Mouse (Mus musculus): ENCODE measurements around the gene Olfr877. TPM values are rescaled to one million over a fixed set of nuclear protein-coding genes. Genes with fewer than 3 reads are reported as not detected.

The Olfr877 gene
- polyA plus RNA-seq, 1 experiment from 2014 or later = not detected

DNA sequence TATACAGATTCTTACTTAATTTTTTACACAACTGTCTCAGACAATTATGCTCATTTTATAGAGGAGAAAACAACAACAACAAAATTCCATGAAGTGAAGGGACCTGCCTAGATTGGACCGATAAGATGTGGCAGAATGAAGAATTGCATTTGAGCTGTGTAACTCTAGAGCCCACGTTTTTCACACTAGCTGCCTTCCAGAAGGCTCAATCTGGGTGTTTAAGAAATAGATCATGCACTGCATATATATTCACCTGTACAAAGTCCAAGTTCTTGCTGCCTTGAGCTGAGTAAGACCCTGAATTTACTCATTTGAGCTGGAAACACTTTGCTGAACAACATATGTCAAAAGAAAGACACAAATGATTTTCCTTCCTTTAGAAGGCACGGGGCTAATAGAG is 51.5 kb downstream of the Olfr877 start:
- Histone ChIP-seq H3K27me3 (replicated peaks) (no peaks in the 10 kb centered on the region), H3K4me3 (no peak overlapping the region), H3K9ac (no peak overlapping the region), H3K4me1 (no peaks in the 10 kb centered on the region), H3K4me2 (replicated peaks) (no peak overlapping the region), H3K36me3 (no peaks in the 10 kb centered on the region), H3K9me3 (no peaks in the 10 kb centered on the region), H3K27ac (no peak overlapping the region)
- 76% methylated on average over 3 of the region's 3 CpGs for WGBS
- no peak for ATAC-seq (ENCODE audit: low FRiP score, low read depth)

Other genes starting within 250 kb of the Olfr877 start
- gene Spa17, start 240.5 kb upstream of the Olfr877 start, polyA plus RNA-seq (2016; fragmentation: Nextera tagmentation; extraction: Ambion mirVana) = 14.0 and 17.0 TPM in 2 replicates
- 114 and 115 TPM in 2 replicates for gene Tbrg1, start 197.0 kb upstream of the Olfr877 start, polyA plus RNA-seq (2016; fragmentation: Nextera tagmentation; extraction: Ambion mirVana)
- not detected in 2 replicates for gene Panx3, start 185.0 kb upstream of the Olfr877 start, polyA plus RNA-seq (2016; fragmentation: Nextera tagmentation; extraction: Ambion mirVana)
- not detected in 2 replicates for gene Olfr160, start 138.0 kb upstream of the Olfr877 start, polyA plus RNA-seq (2016; fragmentation: Nextera tagmentation; extraction: Ambion mirVana)
- gene Olfr874, start 109.2 kb upstream of the Olfr877 start, polyA plus RNA-seq (2016; fragmentation: Nextera tagmentation; extraction: Ambion mirVana) = not detected in 2 replicates
- gene Olfr875, start 82.4 kb upstream of the Olfr877 start, polyA plus RNA-seq (2016; fragmentation: Nextera tagmentation; extraction: Ambion mirVana) = not detected in 2 replicates
- gene Olfr876, start 51.2 kb upstream of the Olfr877 start, polyA plus RNA-seq (2016; fragmentation: Nextera tagmentation; extraction: Ambion mirVana) = not detected in 2 replicates
- not detected in 2 replicates for gene Olfr145, start 42.5 kb downstream of the Olfr877 start, polyA plus RNA-seq (2016; fragmentation: Nextera tagmentation; extraction: Ambion mirVana)
- gene Olfr878, start 63.6 kb downstream of the Olfr877 start, polyA plus RNA-seq (2016; fragmentation: Nextera tagmentation; extraction: Ambion mirVana) = not detected in 2 replicates
- gene Olfr881, start 137.6 kb downstream of the Olfr877 start, polyA plus RNA-seq (2016; fragmentation: Nextera tagmentation; extraction: Ambion mirVana) = not detected in 2 replicates
- gene Olfr883, start 171.5 kb downstream of the Olfr877 start, polyA plus RNA-seq (2016; fragmentation: Nextera tagmentation; extraction: Ambion mirVana) = not detected in 2 replicates
- not detected in 2 replicates for gene Olfr884, start 192.3 kb downstream of the Olfr877 start, polyA plus RNA-seq (2016; fragmentation: Nextera tagmentation; extraction: Ambion mirVana)
- gene Olfr885, start 207.1 kb downstream of the Olfr877 start, polyA plus RNA-seq (2016; fragmentation: Nextera tagmentation; extraction: Ambion mirVana) = not detected in 2 replicates
- not detected in 2 replicates for gene Olfr887, start 229.8 kb downstream of the Olfr877 start, polyA plus RNA-seq (2016; fragmentation: Nextera tagmentation; extraction: Ambion mirVana)

Measured in neural tube, embryonic 12.5 days (tissue).